Mouse (Mus musculus): ENCODE data around the gene Tmem131.

The Tmem131 gene

DNA sequence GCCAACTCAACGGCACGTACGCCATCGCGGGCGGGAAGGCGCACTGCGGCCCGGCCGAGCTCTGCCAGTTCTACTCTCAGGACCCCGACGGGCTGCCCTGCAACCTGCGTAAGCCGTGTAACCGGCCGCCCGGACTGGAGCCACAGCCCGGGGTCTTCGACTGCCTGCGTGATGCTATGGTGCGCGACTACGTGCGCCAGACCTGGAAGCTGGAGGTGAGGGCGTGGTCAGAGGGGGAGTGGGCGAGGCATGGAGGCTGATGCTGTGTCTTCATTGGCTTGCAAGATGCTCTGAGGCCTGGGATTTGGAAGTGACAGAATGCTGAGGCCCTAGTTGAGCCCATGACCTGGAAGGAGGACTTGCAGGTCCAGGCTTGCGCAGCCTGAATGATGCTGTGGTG, 172.5 kb downstream of the Tmem131 start:
- no peak for TF ChIP-seq GATA4 (IDR thresholded peaks at IDR 0.05; ENCODE audit: insufficient replicate concordance, low read length)

DNA sequence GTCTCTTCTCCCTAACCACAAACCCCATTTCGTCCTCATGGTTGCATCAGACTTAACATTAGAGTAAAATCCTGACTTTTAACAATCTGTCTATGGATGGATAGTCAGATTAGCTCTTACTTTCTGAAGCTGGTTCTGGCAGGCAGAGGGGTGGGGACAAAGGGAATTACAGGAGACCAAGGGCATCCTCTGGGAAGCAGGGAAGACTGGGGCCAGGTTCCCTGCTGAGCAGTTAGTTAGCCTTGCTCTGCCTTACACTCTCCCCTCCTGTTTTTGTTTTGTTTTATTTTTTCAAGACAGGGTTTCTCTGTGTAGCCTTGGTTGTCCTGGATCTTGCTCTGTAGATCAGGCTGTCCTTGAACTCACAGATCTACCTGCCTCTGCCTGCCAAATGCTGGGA, 173.5 kb downstream of the Tmem131 start:
- TF ChIP-seq GATA4 (IDR thresholded peaks at IDR 0.05; ENCODE audit: insufficient replicate concordance, low read length): no peak

GRCm38 (mm10) chr1:36768786-36769185, 174.7 kb downstream of the Tmem131 start:
- TF ChIP-seq GATA4 (IDR thresholded peaks at IDR 0.05; ENCODE audit: insufficient replicate concordance, low read length): no peak

- TF ChIP-seq GATA4 (IDR thresholded peaks at IDR 0.05; ENCODE audit: insufficient replicate concordance, low read length): no peak
Measured at GRCm38 (mm10) chr1:36767321-36767720, 176.1 kb downstream of the Tmem131 start.

DNA sequence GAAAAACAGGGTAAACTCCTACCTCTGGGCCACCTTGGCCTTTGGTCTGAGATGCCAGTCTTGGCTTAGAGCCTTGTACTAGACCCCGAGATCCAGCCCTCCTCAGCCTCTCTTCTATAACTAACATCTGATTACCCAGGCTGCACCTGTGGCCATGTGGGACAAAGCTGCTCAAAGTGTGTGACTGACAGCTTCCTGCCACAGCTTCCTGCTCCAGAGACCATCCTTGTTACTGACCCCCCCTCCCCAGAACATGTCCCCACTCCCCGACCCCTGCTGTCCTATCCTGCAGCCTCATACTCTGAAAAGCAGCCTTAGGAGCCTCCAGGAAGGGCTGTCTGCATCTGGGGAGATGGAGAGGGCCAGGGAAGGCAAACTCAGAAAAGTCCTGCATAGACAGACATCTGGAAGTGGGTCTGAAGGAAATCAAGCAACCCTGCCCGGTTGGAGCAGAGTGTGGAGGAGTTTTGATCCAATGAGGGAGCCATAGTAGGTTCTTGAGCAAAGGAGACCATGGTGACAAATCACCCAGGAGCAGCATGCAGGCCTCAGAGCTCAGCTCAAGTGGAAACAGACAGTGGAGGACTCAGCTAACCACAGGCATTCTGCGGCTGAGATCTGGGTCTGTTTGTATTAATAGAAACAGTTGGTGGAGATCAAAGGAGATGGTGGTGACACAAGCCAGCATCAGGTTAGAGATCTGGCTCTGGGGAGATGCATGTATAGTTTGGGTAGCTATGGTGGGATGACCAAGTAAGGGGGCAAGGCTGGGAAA, 176.8 kb downstream of the Tmem131 start:
- TF ChIP-seq GATA4 (IDR thresholded peaks at IDR 0.05; ENCODE audit: insufficient replicate concordance, low read length): no peak

DNA sequence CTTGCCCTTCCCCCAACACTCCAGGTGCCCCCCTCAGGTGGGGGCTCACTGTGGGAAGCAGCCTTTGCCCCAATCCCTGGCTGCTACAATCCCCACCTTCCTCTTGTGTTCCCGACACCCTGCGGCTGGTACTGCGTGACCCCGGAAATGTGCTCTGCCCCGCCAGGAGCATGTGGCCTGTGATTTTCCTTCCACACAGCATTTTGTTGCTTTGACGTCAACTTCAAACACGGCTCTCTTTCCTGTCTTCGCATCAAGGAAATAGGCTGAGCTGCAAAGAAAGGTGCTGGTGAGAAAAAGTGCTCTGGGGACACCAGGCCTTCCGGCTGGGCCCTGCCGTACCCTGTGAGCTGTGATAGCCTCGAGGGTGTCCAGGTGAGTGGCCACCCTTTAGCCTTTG, 181.9 kb downstream of the Tmem131 start, which contains the start of gene Zap70:
Zap70 (plus strand) TSS at position 231 of the 400 bp plus-strand sequence.
- TF ChIP-seq GATA4 (IDR thresholded peaks at IDR 0.05; ENCODE audit: insufficient replicate concordance, low read length): no peak

- no peak for TF ChIP-seq GATA4 (IDR thresholded peaks at IDR 0.05; ENCODE audit: insufficient replicate concordance, low read length)
Measured at GRCm38 (mm10) chr1:36761061-36761460, 182.4 kb downstream of the Tmem131 start.

DNA sequence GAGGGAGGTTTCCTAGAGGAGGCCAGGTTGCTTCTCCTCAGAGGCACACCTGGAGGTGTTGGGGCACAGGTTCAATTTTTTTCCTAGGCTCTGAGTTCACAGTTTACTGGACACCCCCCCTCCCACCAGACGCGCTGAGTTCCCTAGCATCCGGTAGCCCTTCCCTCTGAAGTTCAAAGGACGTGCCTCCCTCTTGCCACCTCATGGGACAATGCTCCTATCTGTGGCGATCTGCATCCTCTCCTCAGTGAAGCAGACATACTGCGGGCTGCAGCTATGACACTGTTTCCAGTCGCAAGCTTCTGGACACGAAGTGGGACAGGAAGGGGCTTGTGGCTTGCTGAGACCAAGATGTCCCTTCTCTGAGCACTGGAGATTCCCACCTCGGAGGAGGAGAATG, 183.1 kb downstream of the Tmem131 start:
- no peak for TF ChIP-seq GATA4 (IDR thresholded peaks at IDR 0.05; ENCODE audit: insufficient replicate concordance, low read length)

- TF ChIP-seq GATA4 (IDR thresholded peaks at IDR 0.05; ENCODE audit: insufficient replicate concordance, low read length): no peak
Measured at GRCm38 (mm10) chr1:36759076-36759475, 184.4 kb downstream of the Tmem131 start.

DNA sequence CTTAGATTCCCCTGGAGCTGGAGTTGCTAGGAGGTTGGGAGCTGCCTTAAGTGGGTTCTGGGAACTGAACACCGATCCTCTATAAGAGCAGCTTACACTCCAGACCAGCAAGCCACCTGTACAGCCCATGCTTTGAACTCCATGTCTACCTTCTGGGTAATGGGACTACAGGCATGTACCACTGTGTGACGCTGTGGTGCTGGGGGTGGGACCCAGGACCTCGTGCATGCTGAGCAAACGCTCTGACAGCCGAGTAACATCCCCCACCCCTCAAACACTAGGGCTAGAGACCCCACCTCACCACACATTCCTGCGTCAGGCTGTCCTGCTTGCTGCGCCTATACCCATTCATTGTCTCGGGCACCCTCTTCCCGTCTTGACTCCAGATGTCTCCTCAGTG, 184.9 kb downstream of the Tmem131 start:
- TF ChIP-seq GATA4 (IDR thresholded peaks at IDR 0.05; ENCODE audit: insufficient replicate concordance, low read length): no peak

- peak; percentile 52; the same call in 1 of the 2 replicates for TF ChIP-seq GATA4 (IDR thresholded peaks at IDR 0.05; ENCODE audit: insufficient replicate concordance, low read length)
Measured at GRCm38 (mm10) chr1:36753932-36754675, 189.4 kb downstream of the Tmem131 start.

GRCm38 (mm10) chr1:36746452-36746851, 197.0 kb downstream of the Tmem131 start:
- no peak for TF ChIP-seq GATA4 (IDR thresholded peaks at IDR 0.05; ENCODE audit: insufficient replicate concordance, low read length)

DNA sequence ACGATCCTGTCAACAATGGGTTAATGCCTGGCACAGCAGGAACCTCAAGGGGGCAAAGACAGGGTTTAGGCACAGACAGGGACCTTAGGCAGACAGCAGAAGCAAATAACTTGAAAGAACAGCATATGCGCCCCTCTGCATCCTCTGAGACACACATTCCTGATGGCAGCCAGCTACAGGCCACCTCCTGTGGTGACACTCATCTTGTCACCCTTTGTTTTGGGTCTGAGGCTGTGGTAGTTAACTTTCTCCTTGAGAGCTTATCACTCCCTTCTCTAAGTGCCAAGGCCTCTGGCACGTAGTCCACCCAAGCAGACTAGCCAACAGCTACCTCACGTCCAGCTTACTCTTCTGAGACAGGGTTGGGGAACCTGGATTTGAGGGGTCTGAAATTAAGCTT, 197.8 kb downstream of the Tmem131 start:
- no peak for TF ChIP-seq GATA4 (IDR thresholded peaks at IDR 0.05; ENCODE audit: insufficient replicate concordance, low read length)

- TF ChIP-seq GATA4 (IDR thresholded peaks at IDR 0.05; ENCODE audit: insufficient replicate concordance, low read length): no peak
Measured at GRCm38 (mm10) chr1:36744268-36744944, 199.1 kb downstream of the Tmem131 start.

DNA sequence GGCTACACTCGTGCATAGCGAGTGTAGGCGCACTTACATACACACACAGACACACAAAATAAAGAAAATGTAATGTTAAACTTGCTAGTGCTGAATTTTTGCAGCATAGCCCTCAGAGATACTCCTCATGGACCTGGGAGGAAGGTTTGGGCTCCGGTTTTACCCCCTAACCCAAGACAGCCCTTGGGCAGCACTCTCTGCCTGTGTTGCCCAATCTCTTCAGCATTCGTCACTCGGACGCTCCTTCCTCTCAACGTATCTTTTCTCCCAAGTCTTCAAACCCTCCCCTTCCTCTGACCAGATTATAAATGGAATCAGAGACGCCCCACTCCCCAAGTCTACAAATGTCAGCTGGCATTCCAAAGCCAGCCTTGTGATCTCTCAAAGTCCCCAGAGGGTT, 200.4 kb downstream of the Tmem131 start:
- no peak for TF ChIP-seq GATA4 (IDR thresholded peaks at IDR 0.05; ENCODE audit: insufficient replicate concordance, low read length)
